Mouse (Mus musculus): ENCODE measurements at regions not wholly inside any gene's neighbourhood (a gene's known extent, or its start where the extent isn't known, plus 50 kb on each side); places are given as distances from the start of the nearest gene placed in this dataset.

DNA sequence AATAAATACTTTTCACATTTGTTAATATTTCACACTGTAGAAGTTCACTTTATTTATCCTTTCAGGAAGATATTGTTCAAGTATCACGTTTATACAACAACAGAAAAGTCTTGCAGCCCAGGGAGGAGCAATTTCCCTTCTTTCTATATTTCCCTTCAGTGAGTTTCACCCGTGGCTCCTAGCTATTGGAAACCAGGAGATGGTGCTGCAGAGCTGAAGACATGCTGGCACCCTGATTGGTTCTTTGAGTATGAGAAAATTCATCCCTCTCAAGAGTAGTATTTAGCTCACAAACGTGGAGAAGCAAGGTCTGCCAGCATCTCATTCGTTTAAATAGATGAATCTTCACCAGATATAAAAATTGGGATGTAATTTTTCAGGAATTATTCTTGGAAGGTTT lies 85.9 kb upstream of the Rxylt1 start:
- ATAC-seq (replicated peaks; ENCODE audit: low FRiP score) (no peak), DNase-seq (ENCODE audit: low spot score) (no peak)
- H3K27me3 ChIP-seq (ENCODE audit: control insufficient read depth, insufficient read depth, low read length): no peaks in the 10 kb centered on the region
- H3K9ac ChIP-seq (ENCODE audit: low read length): no peak overlapping the region
- no peaks in the 10 kb centered on the region for H3K4me1 ChIP-seq (replicated peaks; ENCODE audit: control insufficient read depth, insufficient read depth, low read length)
- H3K4me2 ChIP-seq (ENCODE audit: low read depth, low read length, severe bottlenecking): no peak overlapping the region
- H3K4me3 ChIP-seq (ENCODE audit: low read depth, low read length): no peak overlapping the region
- no peak overlapping the region for H3K27ac ChIP-seq (ENCODE audit: low read depth, low read length)
- no peaks in the 10 kb centered on the region for H3K36me3 ChIP-seq (ENCODE audit: control insufficient read depth, insufficient read depth, low read length)
- 37% methylated on average over 4 of the region's 4 CpGs for WGBS
- H3K9me3 ChIP-seq (ENCODE audit: control insufficient read depth, low read length): no peaks in the 10 kb centered on the region

DNA sequence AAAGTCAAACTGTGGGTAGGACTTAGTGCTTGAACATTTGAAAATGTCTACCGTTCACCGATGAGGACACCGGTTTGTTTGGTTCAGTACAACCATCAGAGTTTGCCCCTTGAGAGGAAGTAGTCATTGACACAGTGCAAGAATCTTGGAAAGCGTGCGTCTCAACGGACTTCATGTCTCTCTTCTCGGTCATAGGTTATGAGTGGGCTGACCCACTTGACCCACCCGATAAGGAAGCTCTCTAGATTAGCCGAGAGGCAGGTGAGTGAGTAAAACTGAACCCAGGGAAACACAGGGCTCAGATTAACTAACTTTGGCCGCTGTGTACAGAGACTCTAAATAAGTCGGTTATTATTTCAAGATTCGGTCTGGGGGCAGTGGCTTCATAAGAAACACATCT lies 51.9 kb upstream of the Rxylt1 start:
- WGBS: 94% methylated on average over 12 of the region's 12 CpGs
- Histone ChIP-seq H3K9me3 (ENCODE audit: control insufficient read depth, low read length) (no peaks in the 10 kb centered on the region), H3K4me2 (ENCODE audit: low read depth, low read length, severe bottlenecking) (no peak overlapping the region), H3K27me3 (ENCODE audit: control insufficient read depth, insufficient read depth, low read length) (no peaks in the 10 kb centered on the region), H3K36me3 (ENCODE audit: control insufficient read depth, insufficient read depth, low read length) (no peaks in the 10 kb centered on the region), H3K4me1 (replicated peaks; ENCODE audit: control insufficient read depth, insufficient read depth, low read length) (no peaks in the 10 kb centered on the region), H3K4me3 (ENCODE audit: low read depth, low read length) (no peak overlapping the region), H3K9ac (ENCODE audit: low read length) (no peak overlapping the region), H3K27ac (ENCODE audit: low read depth, low read length) (no peak overlapping the region)
- DNase-seq (ENCODE audit: low spot score) (no peak), ATAC-seq (replicated peaks; ENCODE audit: low FRiP score) (no peak)

DNA sequence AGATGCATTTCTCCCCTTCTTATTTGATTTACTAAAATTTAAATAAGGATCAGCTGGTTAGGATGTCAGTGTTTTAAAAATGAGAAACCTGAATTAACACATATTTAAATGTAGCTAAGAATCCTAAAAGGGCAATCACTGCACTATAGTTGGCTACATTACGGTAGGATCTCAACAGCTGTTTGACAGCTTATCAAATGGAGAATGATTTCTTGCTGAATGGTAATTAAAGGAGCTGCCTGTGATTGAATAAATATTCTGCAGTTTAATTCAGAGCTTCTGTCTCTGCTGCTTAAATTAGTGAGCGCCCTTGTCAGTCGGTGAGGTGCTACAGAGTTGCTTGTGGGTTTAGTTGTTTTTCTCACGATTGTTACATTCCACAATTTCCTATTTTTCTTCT lies 51.4 kb upstream of the Rxylt1 start:
- DNase-seq (ENCODE audit: low spot score) (no peak), ATAC-seq (replicated peaks; ENCODE audit: low FRiP score) (no peak)
- H3K36me3 ChIP-seq (ENCODE audit: control insufficient read depth, insufficient read depth, low read length): no peaks in the 10 kb centered on the region
- WGBS: 92% methylated on average over 4 of the region's 4 CpGs
- no peak overlapping the region for H3K27ac ChIP-seq (ENCODE audit: low read depth, low read length)
- H3K9me3 ChIP-seq (ENCODE audit: control insufficient read depth, low read length): no peaks in the 10 kb centered on the region
- no peaks in the 10 kb centered on the region for H3K4me1 ChIP-seq (replicated peaks; ENCODE audit: control insufficient read depth, insufficient read depth, low read length)
- H3K27me3 ChIP-seq (ENCODE audit: control insufficient read depth, insufficient read depth, low read length): no peaks in the 10 kb centered on the region
- H3K9ac ChIP-seq (ENCODE audit: low read length): no peak overlapping the region
- no peak overlapping the region for H3K4me2 ChIP-seq (ENCODE audit: low read depth, low read length, severe bottlenecking)
- no peak overlapping the region for H3K4me3 ChIP-seq (ENCODE audit: low read depth, low read length)
